Mouse (Mus musculus): ENCODE data around the gene Aph1a. TPM values are rescaled to one million over a fixed set of nuclear protein-coding genes. Genes with fewer than 3 reads are reported as not detected.
"Not testable (repeated sequence)": the region's sequence is repeated elsewhere in the genome, so short reads cannot be mapped to it uniquely, and the experiment has no call there.

Aph1a gene
- polyA plus RNA-seq, 1 experiment from 2014 or later, result 27.3 TPM

GRCm38 (mm10) chr3:95903753-95904502 lies 10.2 kb downstream of the Aph1a start:
- Histone ChIP-seq H3K9me3 (ENCODE audit: control insufficient read depth, low read length) (no peaks in the 10 kb centered on the region), H3K27me3 (ENCODE audit: control insufficient read depth, insufficient read depth, low read length) (no peaks in the 10 kb centered on the region), H3K27ac (ENCODE audit: low read depth, low read length) (no peak overlapping the region), H3K9ac (replicated peaks; ENCODE audit: low read depth, low read length) (no peak overlapping the region), H3K4me3 (ENCODE audit: low read depth, low read length) (no peak overlapping the region), H3K36me3 (ENCODE audit: control insufficient read depth, insufficient read depth, low read length) (no peaks in the 10 kb centered on the region), H3K4me1 (ENCODE audit: control insufficient read depth, insufficient read depth, low read length) (peaks cover 9% of the 10 kb centered on the region), H3K4me2 (ENCODE audit: low read depth, low read length) (peak overlapping the region; percentile 62)
- no peak for ATAC-seq (ENCODE audit: low read depth)
- WGBS, result under 1% methylated on average over 15 of the region's 15 CpGs

DNA sequence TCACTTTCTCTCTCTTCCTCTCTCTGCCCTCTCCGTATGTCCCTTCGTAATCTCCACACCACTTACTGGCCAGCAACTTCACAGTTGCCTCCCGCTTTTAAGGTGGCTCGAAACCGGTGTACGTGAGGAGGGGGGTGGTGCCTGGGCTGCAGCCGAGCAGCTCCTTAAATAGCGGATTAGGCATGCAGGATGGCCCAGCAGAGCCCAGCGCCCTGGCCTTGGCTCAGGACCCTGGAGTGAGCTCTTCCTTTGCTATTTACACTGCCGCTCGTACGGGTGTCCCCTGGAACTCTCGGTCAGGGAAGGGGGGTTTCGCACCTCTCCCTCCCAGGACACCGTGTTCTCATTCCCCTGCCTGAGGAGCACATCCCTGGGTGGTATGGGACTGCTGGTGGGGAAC lies 10.8 kb downstream of the Aph1a start, which contains the start of gene Car14:
TSS of gene Car14 (minus strand) at position 124 of the 400 bp plus-strand sequence.
- peak within 1 kb of the TSS; percentile 26; the same call in 1 of the 2 replicates for H3K9ac ChIP-seq (replicated peaks; ENCODE audit: low read depth, low read length)
- no peaks in the 10 kb centered on the region for H3K9me3 ChIP-seq (ENCODE audit: control insufficient read depth, low read length)
- peak within 1 kb of the TSS; percentile 27 for H3K4me3 ChIP-seq (ENCODE audit: low read depth, low read length)
- peak within 1 kb of the TSS; percentile 62 for H3K4me2 ChIP-seq (ENCODE audit: low read depth, low read length)
- peaks cover 9% of the 10 kb centered on the region for H3K4me1 ChIP-seq (ENCODE audit: control insufficient read depth, insufficient read depth, low read length)
- H3K27me3 ChIP-seq (ENCODE audit: control insufficient read depth, insufficient read depth, low read length), result no peaks in the 10 kb centered on the region
- H3K36me3 ChIP-seq (ENCODE audit: control insufficient read depth, insufficient read depth, low read length), result no peaks in the 10 kb centered on the region
- no peak within 1 kb of the TSS for H3K27ac ChIP-seq (ENCODE audit: low read depth, low read length)
- WGBS, result under 1% methylated on average over 15 of the region's 15 CpGs
- ATAC-seq (ENCODE audit: low read depth), result 0 out of 2 replicates have a peak, but pooled peaks have one; percentile 22

DNA sequence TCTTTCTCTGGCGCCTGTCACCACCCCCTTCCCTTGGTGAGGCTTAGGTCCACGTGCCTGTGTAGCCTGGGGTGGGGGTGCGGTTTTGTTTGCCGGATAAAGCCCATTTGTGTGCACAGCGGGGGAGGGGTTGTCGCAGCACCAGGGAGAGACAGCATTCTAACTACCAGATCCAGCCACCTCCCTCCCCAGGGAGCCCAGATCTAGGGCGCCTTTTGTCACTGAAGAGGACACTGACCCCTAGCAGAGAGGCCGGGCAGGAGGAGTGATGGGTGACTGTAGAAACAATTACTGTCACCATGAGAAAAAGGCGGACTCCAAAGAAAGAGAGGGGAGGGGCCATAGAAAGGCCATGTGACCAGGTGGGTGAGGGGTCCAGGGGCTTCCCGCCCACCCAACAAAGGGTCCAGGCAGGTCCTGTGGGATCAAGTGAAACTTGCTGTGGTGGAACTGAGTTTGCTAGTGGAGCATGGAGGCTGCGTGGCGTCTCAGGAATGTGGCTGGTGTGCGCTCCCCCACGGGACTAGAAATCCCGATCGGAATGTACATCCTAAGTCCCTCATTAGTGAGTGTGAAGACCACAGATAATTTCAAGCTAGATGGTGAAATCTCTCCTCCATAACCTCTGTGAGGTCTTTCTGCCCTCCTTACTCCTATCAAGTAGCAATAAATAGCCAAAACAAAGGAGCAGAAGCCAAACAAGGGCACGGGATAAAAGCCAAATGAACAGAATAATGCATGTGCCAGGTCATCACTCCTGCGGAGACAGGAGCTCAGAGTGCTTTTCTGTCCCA lies 11.6 kb downstream of the Aph1a start:
- no peaks in the 10 kb centered on the region for H3K9me3 ChIP-seq (ENCODE audit: control insufficient read depth, low read length)
- H3K4me1 ChIP-seq (ENCODE audit: control insufficient read depth, insufficient read depth, low read length), result peaks cover 9% of the 10 kb centered on the region
- peak overlapping the region; percentile 62 for H3K4me2 ChIP-seq (ENCODE audit: low read depth, low read length)
- peak overlapping the region; percentile 27 for H3K4me3 ChIP-seq (ENCODE audit: low read depth, low read length)
- H3K27ac ChIP-seq (ENCODE audit: low read depth, low read length), result no peak overlapping the region
- peak; percentile 42 for ATAC-seq (ENCODE audit: low read depth)
- WGBS, result 1% methylated on average over 18 of the region's 18 CpGs
- H3K9ac ChIP-seq (replicated peaks; ENCODE audit: low read depth, low read length), result peak overlapping the region; percentile 26; the same call in 1 of the 2 replicates
- H3K36me3 ChIP-seq (ENCODE audit: control insufficient read depth, insufficient read depth, low read length), result no peaks in the 10 kb centered on the region
- H3K27me3 ChIP-seq (ENCODE audit: control insufficient read depth, insufficient read depth, low read length), result no peaks in the 10 kb centered on the region

- Histone ChIP-seq H3K4me2 (ENCODE audit: low read depth, low read length) (peak overlapping the region; percentile 62), H3K9me3 (ENCODE audit: control insufficient read depth, low read length) (no peaks in the 10 kb centered on the region), H3K4me3 (ENCODE audit: low read depth, low read length) (no peak overlapping the region), H3K4me1 (ENCODE audit: control insufficient read depth, insufficient read depth, low read length) (peaks cover 9% of the 10 kb centered on the region), H3K36me3 (ENCODE audit: control insufficient read depth, insufficient read depth, low read length) (no peaks in the 10 kb centered on the region), H3K27me3 (ENCODE audit: control insufficient read depth, insufficient read depth, low read length) (no peaks in the 10 kb centered on the region), H3K9ac (replicated peaks; ENCODE audit: low read depth, low read length) (no peak overlapping the region), H3K27ac (ENCODE audit: low read depth, low read length) (no peak overlapping the region)
- WGBS, result 1% methylated on average over 12 of the region's 12 CpGs
- no peak for ATAC-seq (ENCODE audit: low read depth)
These were observed 12.2 kb downstream of the Aph1a start for GRCm38 (mm10) chr3:95905940-95906492.

DNA sequence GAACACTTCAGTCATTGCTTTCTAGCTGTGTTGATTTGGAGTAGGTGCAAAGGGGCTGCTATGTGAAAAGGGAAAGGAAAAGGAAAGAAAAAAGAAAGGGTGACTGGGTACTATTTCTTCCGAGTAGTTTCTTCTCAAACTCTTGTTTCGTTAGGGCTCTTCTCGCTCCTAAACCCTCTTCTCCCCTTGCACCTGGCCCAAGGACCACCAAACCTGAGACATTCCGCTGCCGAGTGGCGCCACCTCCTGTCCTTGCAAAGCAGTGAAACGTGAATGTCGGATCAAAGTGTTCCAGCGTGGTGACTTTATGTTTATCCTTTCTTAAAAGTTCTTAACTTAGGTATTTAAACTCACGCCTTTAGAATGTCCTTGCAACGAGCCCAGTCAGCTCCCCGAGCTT lies 13.1 kb downstream of the Aph1a start:
- H3K27me3 ChIP-seq (ENCODE audit: control insufficient read depth, insufficient read depth, low read length), result no peaks in the 10 kb centered on the region
- peaks cover 9% of the 10 kb centered on the region for H3K4me1 ChIP-seq (ENCODE audit: control insufficient read depth, insufficient read depth, low read length)
- peak overlapping the region; percentile 36; the same call in 1 of the 2 replicates for H3K4me2 ChIP-seq (ENCODE audit: low read depth, low read length)
- WGBS, result under 1% methylated on average over 12 of the region's 12 CpGs
- H3K4me3 ChIP-seq (ENCODE audit: low read depth, low read length), result no peak overlapping the region
- no peaks in the 10 kb centered on the region for H3K9me3 ChIP-seq (ENCODE audit: control insufficient read depth, low read length)
- H3K36me3 ChIP-seq (ENCODE audit: control insufficient read depth, insufficient read depth, low read length), result no peaks in the 10 kb centered on the region
- H3K9ac ChIP-seq (replicated peaks; ENCODE audit: low read depth, low read length), result no peak overlapping the region
- ATAC-seq (ENCODE audit: low read depth), result no peak
- no peak overlapping the region for H3K27ac ChIP-seq (ENCODE audit: low read depth, low read length)

DNA sequence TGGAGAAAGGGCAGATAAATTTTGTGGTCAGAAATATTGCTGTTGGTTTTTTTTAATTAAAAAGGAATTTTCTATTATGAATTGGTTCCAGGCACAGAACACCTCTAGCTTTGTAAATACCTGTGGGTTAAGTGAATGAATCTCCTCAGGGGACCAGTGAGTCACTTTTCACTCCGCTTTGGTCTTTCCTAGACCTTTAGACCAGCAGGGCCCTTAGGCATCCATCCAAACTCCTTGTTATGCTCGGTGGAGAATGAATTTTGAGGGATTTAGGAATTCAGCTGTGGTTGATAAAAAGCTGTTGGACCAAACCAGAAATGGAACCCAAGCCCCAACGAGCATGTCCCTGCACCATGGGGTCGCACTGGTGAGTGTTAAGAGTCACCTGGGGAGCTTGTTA lies 13.8 kb downstream of the Aph1a start:
- Histone ChIP-seq H3K36me3 (ENCODE audit: control insufficient read depth, insufficient read depth, low read length) (no peaks in the 10 kb centered on the region), H3K27ac (ENCODE audit: low read depth, low read length) (no peak overlapping the region), H3K27me3 (ENCODE audit: control insufficient read depth, insufficient read depth, low read length) (no peaks in the 10 kb centered on the region), H3K9ac (replicated peaks; ENCODE audit: low read depth, low read length) (no peak overlapping the region), H3K4me3 (ENCODE audit: low read depth, low read length) (no peak overlapping the region), H3K9me3 (ENCODE audit: control insufficient read depth, low read length) (no peaks in the 10 kb centered on the region), H3K4me2 (ENCODE audit: low read depth, low read length) (no peak overlapping the region), H3K4me1 (ENCODE audit: control insufficient read depth, insufficient read depth, low read length) (peaks cover 9% of the 10 kb centered on the region)
- 57% methylated on average over 4 of the region's 4 CpGs for WGBS
- ATAC-seq (ENCODE audit: low read depth), result no peak

DNA sequence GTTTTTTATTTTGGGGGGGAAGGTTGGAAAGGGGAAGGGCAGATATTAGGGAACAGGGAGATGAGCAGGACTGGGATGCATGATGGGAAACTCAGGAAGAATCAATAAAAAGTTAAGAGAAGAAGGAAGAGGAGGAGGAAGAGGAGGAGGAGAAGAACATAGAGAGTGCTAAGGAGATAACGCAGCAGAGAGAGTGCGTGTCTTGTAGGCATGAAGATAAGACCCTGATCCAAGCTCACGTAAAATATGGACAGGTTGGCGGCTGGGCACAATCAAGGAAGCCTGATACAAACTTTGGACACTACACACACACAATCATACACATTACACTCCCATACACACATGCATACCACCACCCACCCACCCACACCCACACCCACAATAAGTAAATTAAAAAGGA lies 20.9 kb downstream of the Aph1a start:
- no peaks in the 10 kb centered on the region for H3K9me3 ChIP-seq (ENCODE audit: control insufficient read depth, low read length)
- no peak overlapping the region for H3K4me3 ChIP-seq (ENCODE audit: low read depth, low read length)
- H3K4me1 ChIP-seq (ENCODE audit: control insufficient read depth, insufficient read depth, low read length), result no peaks in the 10 kb centered on the region
- no peak overlapping the region for H3K9ac ChIP-seq (replicated peaks; ENCODE audit: low read depth, low read length)
- no peak for ATAC-seq (ENCODE audit: low read depth)
- H3K27ac ChIP-seq (ENCODE audit: low read depth, low read length), result no peak overlapping the region
- H3K4me2 ChIP-seq (ENCODE audit: low read depth, low read length), result no peak overlapping the region
- H3K27me3 ChIP-seq (ENCODE audit: control insufficient read depth, insufficient read depth, low read length), result no peaks in the 10 kb centered on the region
- WGBS, result 96% methylated on average over 4 of the region's 4 CpGs
- no peaks in the 10 kb centered on the region for H3K36me3 ChIP-seq (ENCODE audit: control insufficient read depth, insufficient read depth, low read length)

DNA sequence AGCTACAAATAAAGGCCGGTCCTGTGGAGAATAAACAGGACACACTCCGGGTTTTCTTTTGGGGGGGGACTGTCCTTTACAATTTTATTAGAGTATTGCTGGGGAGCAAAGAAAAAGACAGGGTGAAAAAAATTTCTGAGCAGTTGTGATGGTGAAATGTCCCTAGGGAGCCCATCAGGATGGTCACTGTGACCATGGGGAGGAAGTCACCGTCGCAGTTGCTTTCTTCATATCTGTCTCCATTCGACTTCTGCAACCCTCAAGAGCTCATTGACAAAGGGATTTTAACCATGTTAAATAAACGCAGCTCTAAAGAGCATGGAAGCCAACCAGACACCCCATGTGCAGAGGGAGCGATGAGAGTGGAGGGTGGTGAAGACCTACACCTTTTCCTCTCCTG lies 23.0 kb downstream of the Aph1a start:
- Histone ChIP-seq H3K36me3 (ENCODE audit: control insufficient read depth, insufficient read depth, low read length) (no peaks in the 10 kb centered on the region), H3K4me2 (ENCODE audit: low read depth, low read length) (no peak overlapping the region), H3K4me3 (ENCODE audit: low read depth, low read length) (no peak overlapping the region), H3K27me3 (ENCODE audit: control insufficient read depth, insufficient read depth, low read length) (no peaks in the 10 kb centered on the region), H3K27ac (ENCODE audit: low read depth, low read length) (no peak overlapping the region), H3K9ac (replicated peaks; ENCODE audit: low read depth, low read length) (no peak overlapping the region), H3K9me3 (ENCODE audit: control insufficient read depth, low read length) (no peaks in the 10 kb centered on the region), H3K4me1 (ENCODE audit: control insufficient read depth, insufficient read depth, low read length) (no peaks in the 10 kb centered on the region)
- ATAC-seq (ENCODE audit: low read depth), result no peak
- 78% methylated on average over 7 of the region's 7 CpGs for WGBS

GRCm38 (mm10) chr3:95920532-95920931 lies 26.8 kb downstream of the Aph1a start:
- not testable (repeated sequence) for H3K27me3 ChIP-seq (ENCODE audit: control insufficient read depth, insufficient read depth, low read length); H3K4me3 ChIP-seq (ENCODE audit: low read depth, low read length); H3K36me3 ChIP-seq (ENCODE audit: control insufficient read depth, insufficient read depth, low read length); H3K27ac ChIP-seq (ENCODE audit: low read depth, low read length); ATAC-seq (ENCODE audit: low read depth); H3K4me1 ChIP-seq (ENCODE audit: control insufficient read depth, insufficient read depth, low read length); H3K4me2 ChIP-seq (ENCODE audit: low read depth, low read length); H3K9ac ChIP-seq (replicated peaks; ENCODE audit: low read depth, low read length); H3K9me3 ChIP-seq (ENCODE audit: control insufficient read depth, low read length)
- 64% methylated on average over 2 of the region's 2 CpGs for WGBS

All from neural tube, embryonic 14.5 days (tissue).